Mouse (Mus musculus) C2C12 (cell line): ENCODE measurements around the gene Nfatc2ip. TPM values are rescaled to one million over a fixed set of nuclear protein-coding genes. Genes with fewer than 3 reads are reported as not detected.

Experiments used
- H3K27me3 ChIP-seq: one replicate; pipeline ENCODE4 v1.6.1; 2011; ENCODE audit not compliant: control insufficient read depth, insufficient read depth, insufficient read length
- H3K36me3 ChIP-seq: one replicate; pipeline ENCODE4 v1.6.1; 2011; ENCODE audit not compliant: control insufficient read depth, insufficient read depth
- H3K4me3 ChIP-seq: one replicate; pipeline ENCODE4 v1.5.1; 2011; ENCODE audit warnings: mild to moderate bottlenecking, control low read depth; ENCODE audit not compliant: poor library complexity, insufficient read depth, severe bottlenecking
- H3K79me2 ChIP-seq: one replicate; pipeline ENCODE4 v1.6.1; 2011; ENCODE audit not compliant: control insufficient read depth, insufficient read depth
- H3K79me3 ChIP-seq: one replicate; pipeline ENCODE4 v1.6.1; 2011; ENCODE audit warnings: low read depth, control low read depth
- H3ac ChIP-seq: one replicate; pipeline ENCODE3; 2011; ENCODE audit warnings: low read depth; ENCODE audit not compliant: control insufficient read depth, insufficient read length
- CEBPB ChIP-seq: IDR thresholded peaks from one replicate; pipeline ENCODE4 v1.6.1; 2011; ENCODE audit warnings: low read depth, mild to moderate bottlenecking, control low read depth, moderate library complexity
- CTCF ChIP-seq: IDR thresholded peaks from one replicate; pipeline ENCODE4 v1.5.1; 2011; ENCODE audit not compliant: control insufficient read depth, insufficient read depth, insufficient read length
- FOSL1 ChIP-seq: IDR thresholded peaks from one replicate; pipeline ENCODE4 v1.8.0; 2011; ENCODE audit warnings: mild to moderate bottlenecking, low read length; ENCODE audit not compliant: poor library complexity, insufficient read depth, severe bottlenecking
- MAX ChIP-seq: IDR thresholded peaks from one replicate; pipeline ENCODE4 v1.6.1; 2011; ENCODE audit warnings: mild to moderate bottlenecking, control low read depth
- MYOD1 ChIP-seq: IDR thresholded peaks from one replicate; pipeline ENCODE4 v1.6.1; 2011; ENCODE audit warnings: low read depth; ENCODE audit not compliant: control insufficient read depth, insufficient read length
- MYOG ChIP-seq: IDR thresholded peaks from one replicate; pipeline ENCODE4 v1.6.1; 2011; ENCODE audit not compliant: control insufficient read depth, insufficient read length; ENCODE audit errors: extremely low read depth
- USF1 ChIP-seq: IDR thresholded peaks from one replicate; pipeline ENCODE4 v1.6.1; 2011; ENCODE audit warnings: low read depth, mild to moderate bottlenecking, control low read depth, moderate library complexity
- polyA plus RNA-seq: library from polyadenylated mRNA; unstranded; fragments of >200 nt; fragmentation: generic; extraction: Trizol; gene quantifications from one replicate; pipeline ENCODE4 v1.2.1, GENCODE M21; 2012; ENCODE audit warnings: missing spikeins

Gene Nfatc2ip
- polyA plus RNA-seq, 1 experiment = 6.2 TPM

DNA sequence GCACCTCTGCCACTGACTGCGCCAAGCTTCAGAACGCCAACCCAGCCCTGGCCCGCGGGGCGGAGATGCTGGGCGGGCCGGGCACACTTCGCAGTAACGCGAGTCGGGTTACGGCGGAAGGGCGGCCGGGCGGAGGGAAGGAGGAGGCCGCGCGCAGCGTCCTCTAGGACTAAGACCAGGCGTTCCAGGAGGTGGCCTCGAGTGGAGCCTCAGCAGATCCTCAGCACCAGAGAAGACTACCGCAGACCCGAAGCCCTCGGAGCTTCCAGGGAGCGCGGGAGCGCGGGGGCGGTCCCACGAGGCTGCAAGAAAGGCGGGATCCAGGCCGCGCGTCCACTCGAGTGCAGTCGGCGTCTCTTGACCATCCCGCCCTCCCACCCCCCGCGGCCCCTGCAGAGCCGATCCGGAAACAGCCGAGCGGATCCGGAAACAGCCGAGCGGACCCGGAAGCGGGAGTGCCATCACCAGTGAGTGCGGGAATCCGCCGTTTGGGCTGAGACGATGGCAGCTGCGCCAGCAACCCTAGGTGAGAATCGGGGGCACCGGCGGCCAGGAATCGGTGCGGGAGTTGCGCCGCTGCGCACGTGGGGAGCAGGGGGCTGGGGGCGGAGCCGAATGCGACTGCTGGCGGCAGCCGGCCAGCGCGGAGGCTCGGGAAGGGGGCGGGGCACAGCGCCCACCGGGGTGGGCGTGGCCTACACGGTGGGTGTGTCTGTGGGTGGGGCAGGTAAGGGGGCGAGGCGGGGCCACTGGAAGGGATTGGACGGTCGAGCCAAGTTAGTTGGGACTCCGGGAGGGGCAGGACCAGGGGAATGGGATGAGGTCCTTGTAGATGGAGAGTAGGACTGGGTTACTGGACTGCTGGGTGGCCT lies 32.3 kb upstream of the Nfatc2ip start, which contains the start of gene Rabep2:
Rabep2 (plus strand) TSS at position 129 of the 872 bp plus-strand sequence.
- Histone ChIP-seq H3K79me3 (no peaks in the 10 kb centered on the region), H3ac (peak within 1 kb of the TSS; percentile 96), H3K36me3 (peaks cover 13% of the 10 kb centered on the region), H3K4me3 (peak within 1 kb of the TSS; percentile 37), H3K27me3 (no peaks in the 10 kb centered on the region), H3K79me2 (no peaks in the 10 kb centered on the region)
- TF ChIP-seq MYOD1 (no peak), CEBPB (no peak), FOSL1 (no peak), USF1 (no peak), MYOG (no peak), CTCF (no peak), MAX (no peak)

DNA sequence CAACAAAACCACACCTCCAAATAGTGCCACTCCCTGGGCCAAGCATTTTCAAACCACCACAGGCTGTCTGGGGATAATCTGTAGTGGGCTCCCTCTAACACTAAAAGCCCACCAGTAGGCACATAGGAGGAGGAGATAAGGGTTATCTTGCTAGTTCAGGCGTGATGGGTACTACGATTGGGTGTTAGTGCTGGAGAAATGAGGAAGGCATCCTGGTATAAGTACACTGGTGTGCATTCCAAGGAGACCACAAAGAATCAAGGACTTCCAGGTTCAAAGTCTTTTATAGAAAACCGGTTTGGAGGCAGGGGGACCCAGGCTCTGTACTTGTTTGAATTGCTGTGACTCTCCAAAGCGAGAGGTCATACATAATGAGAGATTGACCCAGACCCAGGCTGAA lies 31.6 kb upstream of the Nfatc2ip start:
- Histone ChIP-seq H3K79me3 (no peaks in the 10 kb centered on the region), H3ac (peak overlapping the region; percentile 49), H3K79me2 (no peaks in the 10 kb centered on the region), H3K4me3 (no peak overlapping the region), H3K36me3 (peaks cover 9% of the 10 kb centered on the region), H3K27me3 (no peaks in the 10 kb centered on the region)
- TF ChIP-seq FOSL1 (no peak), USF1 (no peak), CTCF (no peak), MAX (no peak), CEBPB (no peak), MYOD1 (no peak), MYOG (no peak)

DNA sequence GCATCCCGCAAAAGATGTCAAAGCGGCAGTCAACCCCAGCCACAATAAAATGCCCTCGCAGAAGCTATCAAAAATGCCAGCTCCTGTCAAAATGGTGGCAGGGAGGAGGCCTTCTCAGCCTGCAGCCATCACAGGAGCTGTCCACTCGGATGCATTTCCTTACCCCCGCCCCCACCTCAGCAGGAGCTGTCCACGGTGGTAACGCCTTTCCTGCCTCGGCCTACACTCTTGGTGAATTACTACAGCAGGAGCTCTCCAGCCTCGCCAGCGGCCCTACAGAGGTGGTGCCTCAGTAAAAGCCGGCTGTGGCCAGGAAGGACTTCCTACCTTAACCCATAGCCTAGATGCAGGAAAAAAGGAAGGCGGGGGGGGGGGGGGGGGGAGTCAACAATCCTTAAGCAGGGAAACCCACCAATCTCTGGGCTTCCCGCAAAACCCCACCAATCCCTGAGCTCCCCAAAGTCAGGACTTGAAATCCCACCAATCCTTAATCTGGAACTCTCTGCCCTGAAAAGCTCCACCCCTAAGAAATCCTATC lies 30.9 kb upstream of the Nfatc2ip start:
- Histone ChIP-seq H3K4me3 (no peak overlapping the region), H3ac (no peak overlapping the region)
- TF ChIP-seq MYOD1 (no peak), MYOG (no peak), USF1 (no peak), CTCF (no peak), CEBPB (no peak), FOSL1 (no peak), MAX (no peak)

DNA sequence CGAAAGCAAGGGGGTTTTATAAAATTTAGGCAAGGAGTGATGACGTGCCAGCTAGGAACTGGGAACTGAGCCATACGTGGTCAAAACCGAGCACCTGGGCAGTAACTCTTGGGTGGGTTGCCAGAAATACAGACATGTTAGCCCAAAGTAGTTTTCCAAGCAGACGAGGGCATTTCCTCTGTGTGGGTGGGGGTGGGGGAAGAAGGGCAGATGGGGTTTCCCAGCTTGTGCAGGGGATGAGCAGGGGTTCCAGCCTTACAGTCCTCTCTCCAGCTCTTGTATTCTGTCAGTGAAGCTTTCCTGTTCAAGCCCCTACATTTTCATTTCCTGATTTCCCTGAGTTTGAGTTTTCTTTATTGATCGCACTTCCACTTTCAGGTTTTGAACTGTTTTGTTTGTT lies 27.6 kb upstream of the Nfatc2ip start:
- Histone ChIP-seq H3K79me2 (no peaks in the 10 kb centered on the region), H3K4me3 (no peak overlapping the region), H3K27me3 (peaks cover 3% of the 10 kb centered on the region), H3K79me3 (no peaks in the 10 kb centered on the region), H3ac (no peak overlapping the region), H3K36me3 (no peaks in the 10 kb centered on the region)
- TF ChIP-seq MYOG = no peak
- no peak for TF ChIP-seq CTCF
- no peak for TF ChIP-seq MAX
- no peak for TF ChIP-seq USF1
- TF ChIP-seq MYOD1 = no peak
- no peak for TF ChIP-seq CEBPB
- no peak for TF ChIP-seq FOSL1

More for the DNA sequence above, 30.9 kb upstream of the Nfatc2ip start:
- Histone ChIP-seq H3K79me2 (no peaks in the 10 kb centered on the region), H3K27me3 (no peaks in the 10 kb centered on the region), H3K79me3 (no peaks in the 10 kb centered on the region), H3K36me3 (peaks cover 9% of the 10 kb centered on the region)

DNA sequence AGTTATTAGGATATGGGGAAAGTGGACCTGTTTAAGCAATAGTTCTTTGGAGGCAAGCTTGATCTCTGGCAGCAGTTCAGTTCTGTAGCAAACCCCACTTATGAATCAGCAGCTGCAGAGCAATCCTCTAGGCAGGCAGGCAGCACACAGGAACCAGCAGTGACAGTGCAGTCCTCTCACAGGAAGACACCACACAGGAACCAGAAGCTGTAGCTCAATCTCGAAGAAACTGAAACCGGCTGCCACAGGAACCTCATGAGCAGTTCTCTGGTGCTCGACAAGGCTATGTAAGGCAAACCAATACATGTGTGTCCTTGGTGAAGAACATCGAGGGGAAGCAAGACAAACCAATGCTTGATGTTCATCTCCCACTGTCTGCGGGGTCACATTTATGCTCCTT lies 25.2 kb upstream of the Nfatc2ip start:
- Histone ChIP-seq H3K4me3 (no peak overlapping the region), H3K27me3 (peaks cover 3% of the 10 kb centered on the region), H3K36me3 (no peaks in the 10 kb centered on the region), H3K79me3 (no peaks in the 10 kb centered on the region), H3ac (no peak overlapping the region), H3K79me2 (no peaks in the 10 kb centered on the region)
- no peak for TF ChIP-seq FOSL1
- TF ChIP-seq MYOD1 = no peak
- TF ChIP-seq MYOG = no peak
- no peak for TF ChIP-seq CTCF
- no peak for TF ChIP-seq USF1
- TF ChIP-seq CEBPB = no peak
- TF ChIP-seq MAX = no peak

DNA sequence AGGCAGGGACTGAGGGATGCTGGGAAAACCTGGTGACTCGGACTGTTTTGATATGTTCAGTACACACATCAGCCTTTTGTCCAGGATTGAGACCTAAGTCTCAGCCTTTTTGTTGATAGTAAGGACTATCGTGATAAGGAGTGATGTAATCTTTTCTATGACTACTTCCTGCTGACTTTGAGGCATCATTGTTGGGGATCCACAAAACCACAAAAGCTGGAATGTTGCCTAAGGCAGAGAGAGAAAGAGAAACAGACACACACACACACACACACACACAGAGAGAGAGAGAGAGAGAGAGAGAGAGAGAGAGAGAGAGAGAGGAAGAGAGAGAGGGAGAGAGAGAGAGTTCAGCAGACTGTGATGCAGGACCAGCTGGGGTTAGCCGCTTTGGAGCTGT lies 22.0 kb upstream of the Nfatc2ip start:
- no peaks in the 10 kb centered on the region for H3K79me2 ChIP-seq
- H3K27me3 ChIP-seq = peaks cover 22% of the 10 kb centered on the region
- H3K4me3 ChIP-seq = no peak overlapping the region
- no peaks in the 10 kb centered on the region for H3K79me3 ChIP-seq
- no peaks in the 10 kb centered on the region for H3K36me3 ChIP-seq
- no peak overlapping the region for H3ac ChIP-seq
- TF ChIP-seq MYOG (no peak), FOSL1 (no peak)
